Mouse (Mus musculus) megakaryocyte-erythroid progenitor cell, adult 5 weeks (primary cell): Measurements from ENCODE around the gene Gm7324. TPM values are rescaled to one million over a fixed set of nuclear protein-coding genes. Genes with fewer than 3 reads are reported as not detected.

Experiments
- polyA plus RNA-seq: library from polyadenylated mRNA; stranded (reverse); fragments of >175 nt; gene quantifications from 2 replicates; pipeline ENCODE4 v1.2.3, GENCODE M21; 2012

The Gm7324 gene
- 0.11 and 0.13 TPM in 2 replicates for polyA plus RNA-seq

GRCm38 (mm10) chr14:43697621-43698020 lies at the start of gene Gm7324:
Gm7324 (plus strand) TSS chr14:43697828.

GRCm38 (mm10) chr14:43677099-43677498 lies 20.5 kb upstream of the Gm7324 start, which contains the start of gene Gm8165:
Gm8165 (minus strand) TSS chr14:43677199.

GRCm38 (mm10) chr14:43727385-43727784 lies 29.8 kb downstream of the Gm7324 start, which contains the start of gene Gm16506:
Gm16506 (minus strand) TSS chr14:43727485.

GRCm38 (mm10) chr14:43747566-43747965 lies 49.9 kb downstream of the Gm7324 start, which contains the start of gene Gm6526:
Gm6526 (plus strand) TSS chr14:43747866.

Other genes with a start within 250 kb of the Gm7324 start
- not detected in 2 replicates for gene Gm5799, start 154.3 kb upstream of the Gm7324 start, polyA plus RNA-seq
- not detected in 2 replicates for gene Gm17654, start 118.7 kb upstream of the Gm7324 start, polyA plus RNA-seq
- gene Gm10375, start 89.8 kb upstream of the Gm7324 start, polyA plus RNA-seq, result not detected in 2 replicates
- gene Gm8165, start 20.6 kb upstream of the Gm7324 start, polyA plus RNA-seq, result not detected in 2 replicates
- gene Gm16506, start 29.7 kb downstream of the Gm7324 start, polyA plus RNA-seq, result not detected in 2 replicates
- not detected in 2 replicates for gene Gm6526, start 50.0 kb downstream of the Gm7324 start, polyA plus RNA-seq
- not detected in 2 replicates for gene Gm8180, start 86.9 kb downstream of the Gm7324 start, polyA plus RNA-seq
- gene Ear1, start 177.7 kb downstream of the Gm7324 start, polyA plus RNA-seq, result 0.12 and 0.15 TPM in 2 replicates
- gene Ear10, start 225.7 kb downstream of the Gm7324 start, polyA plus RNA-seq, result not detected in 2 replicates
- gene Gm8113, start 227.6 kb downstream of the Gm7324 start, polyA plus RNA-seq, result 0.29 and 0.31 TPM in 2 replicates